Mouse (Mus musculus): ENCODE measurements around the gene Vti1a. TPM values are rescaled to one million over a fixed set of nuclear protein-coding genes. Genes with fewer than 3 reads are reported as not detected.
A peak's percentile ranks its signal among the peaks of the same experiment; 100 is the strongest.

Vti1a gene
- polyA plus RNA-seq, 1 experiment from 2014 or later: 19.4 TPM

DNA sequence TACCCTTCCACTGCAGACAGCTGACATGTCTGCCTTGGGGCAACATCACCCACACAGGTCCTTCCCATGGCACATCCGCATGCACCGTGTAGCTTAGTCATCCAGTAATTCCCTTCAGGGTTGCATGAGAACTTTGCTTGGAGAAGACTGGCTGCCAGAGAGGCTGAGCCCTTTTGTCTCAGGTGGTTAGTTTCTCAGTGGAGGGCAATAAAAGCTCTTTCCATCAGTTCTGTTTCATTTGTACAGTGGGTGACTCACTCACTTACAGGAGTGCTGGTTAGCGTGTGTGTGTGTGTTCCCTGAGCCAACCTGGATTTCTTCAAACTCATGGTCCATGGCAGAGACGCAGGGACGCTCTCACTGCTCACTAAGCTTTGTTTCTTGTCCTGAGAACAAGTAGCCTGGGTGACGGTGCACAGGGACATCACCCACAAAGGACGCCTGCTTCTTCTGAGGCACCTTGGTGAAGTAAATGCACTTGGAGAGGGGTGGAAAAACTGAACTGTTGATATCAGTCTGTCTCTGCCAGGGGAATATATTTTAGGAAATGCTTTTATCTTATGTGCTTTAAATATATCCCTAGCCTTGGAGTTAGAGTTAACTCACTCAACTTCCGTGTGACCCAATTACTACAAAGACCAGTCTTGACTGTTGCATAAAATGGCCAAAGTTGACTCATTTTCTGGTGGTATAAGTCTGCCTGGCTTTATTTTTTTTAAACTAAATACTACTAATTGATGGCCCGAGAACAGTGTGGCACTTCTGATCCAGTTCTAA, 254.6 kb downstream of the Vti1a start:
- Histone ChIP-seq H3K36me3 (ENCODE audit: control insufficient read depth, insufficient read depth, low read length) (no peaks in the 10 kb centered on the region), H3K27me3 (ENCODE audit: control insufficient read depth, insufficient read depth, low read length) (no peaks in the 10 kb centered on the region), H3K4me2 (replicated peaks; ENCODE audit: low read depth) (no peak overlapping the region), H3K27ac (replicated peaks) (peak overlapping the region; percentile 30; the same call in 1 of the 2 replicates), H3K4me3 (ENCODE audit: low read depth, low read length) (no peak overlapping the region), H3K9ac (ENCODE audit: low read length) (no peak overlapping the region), H3K4me1 (replicated peaks; ENCODE audit: control insufficient read depth, insufficient read depth) (0 out of 2 replicates have a peak, but pooled peaks cover 2% of the 10 kb centered on the region), H3K9me3 (ENCODE audit: control insufficient read depth, low read length) (no peaks in the 10 kb centered on the region)
- ATAC-seq (ENCODE audit: low FRiP score, low TSS enrichment) (peak; percentile 69), DNase-seq (ENCODE audit: low spot score) (no peak)
- TF ChIP-seq EP300 (optimal IDR thresholded peaks at IDR 0.05): no peak
- TF ChIP-seq CTCF (IDR thresholded peaks at IDR 0.05; ENCODE audit: low read depth): no peak
- 60% methylated on average over 9 of the region's 9 CpGs for WGBS

DNA sequence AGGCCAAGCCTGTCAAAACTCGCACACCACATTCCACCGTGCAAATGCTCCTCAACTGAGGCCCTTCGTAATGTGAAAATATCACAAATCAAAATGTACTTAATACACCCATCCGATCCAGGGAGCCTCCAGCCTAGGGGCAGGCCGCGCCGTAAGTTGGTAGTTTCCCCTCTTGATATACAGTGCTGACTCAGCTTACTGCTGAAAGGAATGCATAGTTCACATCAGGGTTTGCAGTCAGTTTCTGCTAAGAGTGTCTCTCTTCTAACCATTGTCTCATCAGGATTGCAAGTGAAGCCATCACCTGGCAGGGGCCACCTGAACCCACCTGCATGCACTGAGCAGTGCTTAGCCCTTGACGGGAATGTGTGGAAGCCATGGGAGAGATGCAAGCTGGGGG, 255.4 kb downstream of the Vti1a start:
- H3K4me3 ChIP-seq (ENCODE audit: low read depth, low read length): no peak overlapping the region
- no peaks in the 10 kb centered on the region for H3K36me3 ChIP-seq (ENCODE audit: control insufficient read depth, insufficient read depth, low read length)
- ATAC-seq (ENCODE audit: low FRiP score, low TSS enrichment): no peak
- H3K27ac ChIP-seq (replicated peaks): no peak overlapping the region
- H3K9me3 ChIP-seq (ENCODE audit: control insufficient read depth, low read length): no peaks in the 10 kb centered on the region
- H3K4me2 ChIP-seq (replicated peaks; ENCODE audit: low read depth): no peak overlapping the region
- H3K4me1 ChIP-seq (replicated peaks; ENCODE audit: control insufficient read depth, insufficient read depth): 0 out of 2 replicates have a peak, but pooled peaks cover 2% of the 10 kb centered on the region
- WGBS: 70% methylated on average over 8 of the region's 8 CpGs
- TF ChIP-seq CTCF (IDR thresholded peaks at IDR 0.05; ENCODE audit: low read depth) (no peak), EP300 (optimal IDR thresholded peaks at IDR 0.05) (no peak)
- no peaks in the 10 kb centered on the region for H3K27me3 ChIP-seq (ENCODE audit: control insufficient read depth, insufficient read depth, low read length)
- no peak for DNase-seq (ENCODE audit: low spot score)
- H3K9ac ChIP-seq (ENCODE audit: low read length): no peak overlapping the region

DNA sequence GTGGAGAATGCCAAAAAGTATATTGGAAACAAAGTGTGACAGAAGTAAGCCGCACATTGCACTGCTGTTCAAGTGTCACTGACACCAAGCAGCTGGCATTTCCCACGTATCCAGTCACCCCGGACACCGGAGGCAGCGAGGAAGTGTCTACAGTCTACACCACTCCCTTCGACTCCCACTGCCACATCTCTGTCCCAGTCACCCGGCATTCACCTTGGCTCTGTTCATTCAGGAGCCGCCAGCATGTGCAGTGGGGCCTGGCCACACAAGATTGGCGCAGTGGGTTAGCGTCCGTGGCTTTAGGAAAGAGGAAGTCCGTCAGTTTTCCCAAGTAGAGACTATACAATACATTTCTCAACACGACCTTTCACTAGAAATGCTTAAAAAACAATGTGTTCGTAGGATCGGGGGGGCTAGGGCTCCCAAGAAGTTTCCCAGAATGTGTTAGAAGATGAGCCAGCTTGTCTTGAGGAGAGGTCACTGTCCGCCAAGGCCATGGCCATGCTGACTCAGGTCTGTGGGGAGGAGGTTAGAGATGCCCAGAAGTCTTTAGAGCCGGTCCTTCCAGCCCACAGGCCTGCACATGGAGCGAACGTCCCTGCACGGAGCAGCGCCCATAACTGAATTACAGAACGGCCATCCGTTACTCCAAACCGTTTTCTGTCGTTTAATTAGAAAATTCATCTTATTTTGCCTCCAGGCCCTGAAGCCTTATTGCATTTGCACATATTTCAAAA, 261.4 kb downstream of the Vti1a start:
- WGBS: 78% methylated on average over 25 of the region's 25 CpGs
- no peaks in the 10 kb centered on the region for H3K9me3 ChIP-seq (ENCODE audit: control insufficient read depth, low read length)
- no peak overlapping the region for H3K27ac ChIP-seq (replicated peaks)
- TF ChIP-seq EP300 (optimal IDR thresholded peaks at IDR 0.05): no peak
- no peak overlapping the region for H3K9ac ChIP-seq (ENCODE audit: low read length)
- no peak overlapping the region for H3K4me3 ChIP-seq (ENCODE audit: low read depth, low read length)
- no peak for ATAC-seq (ENCODE audit: low FRiP score, low TSS enrichment)
- H3K36me3 ChIP-seq (ENCODE audit: control insufficient read depth, insufficient read depth, low read length): no peaks in the 10 kb centered on the region
- H3K4me1 ChIP-seq (replicated peaks; ENCODE audit: control insufficient read depth, insufficient read depth): 0 out of 2 replicates have a peak, but pooled peaks cover 2% of the 10 kb centered on the region
- H3K27me3 ChIP-seq (ENCODE audit: control insufficient read depth, insufficient read depth, low read length): no peaks in the 10 kb centered on the region
- H3K4me2 ChIP-seq (replicated peaks; ENCODE audit: low read depth): no peak overlapping the region
- no peak for DNase-seq (ENCODE audit: low spot score)

DNA sequence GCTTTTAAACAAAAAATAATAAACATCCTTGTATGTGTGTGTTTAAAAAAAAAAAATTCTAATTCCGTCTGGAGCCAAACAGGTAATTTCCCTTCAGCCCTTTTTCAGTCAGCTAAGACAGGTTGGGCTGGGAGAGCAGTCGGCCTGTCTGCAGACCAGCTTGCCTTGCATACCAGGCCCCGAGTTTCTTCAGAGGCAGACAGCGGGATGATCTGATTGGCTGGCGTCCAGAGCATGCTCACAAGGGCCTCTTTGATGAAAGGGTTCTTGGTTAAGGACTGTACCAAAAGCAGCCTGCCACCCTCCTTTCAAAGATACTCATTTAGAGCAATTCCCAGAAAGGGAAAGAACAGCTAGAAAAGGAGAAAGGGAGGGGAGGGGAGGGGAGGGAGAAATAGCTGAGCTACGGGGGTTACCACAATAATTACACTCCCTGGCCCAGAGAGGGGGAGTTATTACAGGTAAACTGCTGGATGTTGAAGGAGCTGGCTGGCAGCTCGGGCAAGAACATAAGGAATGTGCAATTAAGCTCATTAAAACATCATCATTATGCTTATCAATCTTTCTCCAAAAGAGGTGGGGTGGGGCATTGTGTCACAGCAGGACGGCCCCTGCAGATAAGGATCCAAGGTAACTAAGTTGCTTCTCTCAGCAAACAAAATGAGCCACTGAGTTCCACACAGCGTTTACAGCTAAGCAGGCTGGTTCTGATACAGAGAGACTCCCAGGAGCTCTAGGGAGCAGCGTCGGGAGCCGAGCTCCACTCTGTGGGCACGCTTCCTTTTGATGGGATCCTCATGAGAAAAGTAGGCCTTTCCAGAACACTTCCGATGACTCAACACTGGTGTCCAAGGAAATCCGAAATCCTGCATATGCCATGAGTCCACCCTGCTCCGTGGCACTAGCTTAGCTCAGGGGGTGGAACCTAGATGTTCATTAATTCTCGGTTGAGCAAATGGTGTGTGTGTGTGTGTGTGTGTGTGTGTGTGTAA, 262.3 kb downstream of the Vti1a start:
- Histone ChIP-seq H3K9ac (ENCODE audit: low read length) (no peak overlapping the region), H3K36me3 (ENCODE audit: control insufficient read depth, insufficient read depth, low read length) (no peaks in the 10 kb centered on the region), H3K4me1 (replicated peaks; ENCODE audit: control insufficient read depth, insufficient read depth) (0 out of 2 replicates have a peak, but pooled peaks cover 5% of the 10 kb centered on the region), H3K4me3 (ENCODE audit: low read depth, low read length) (no peak overlapping the region), H3K27me3 (ENCODE audit: control insufficient read depth, insufficient read depth, low read length) (no peaks in the 10 kb centered on the region), H3K4me2 (replicated peaks; ENCODE audit: low read depth) (no peak overlapping the region), H3K27ac (replicated peaks) (no peak overlapping the region), H3K9me3 (ENCODE audit: control insufficient read depth, low read length) (no peaks in the 10 kb centered on the region)
- 39% methylated on average over 17 of the region's 17 CpGs for WGBS
- TF ChIP-seq EP300 (optimal IDR thresholded peaks at IDR 0.05) (no peak), CTCF (IDR thresholded peaks at IDR 0.05; ENCODE audit: low read depth) (no peak)
- ATAC-seq (ENCODE audit: low FRiP score, low TSS enrichment) (no peak), DNase-seq (ENCODE audit: low spot score) (no peak)

GRCm38 (mm10) chr19:55579310-55579709, 263.2 kb downstream of the Vti1a start:
- no peak for DNase-seq (ENCODE audit: low spot score)
- Histone ChIP-seq H3K27ac (replicated peaks) (no peak overlapping the region), H3K4me2 (replicated peaks; ENCODE audit: low read depth) (no peak overlapping the region), H3K9ac (ENCODE audit: low read length) (no peak overlapping the region), H3K9me3 (ENCODE audit: control insufficient read depth, low read length) (no peaks in the 10 kb centered on the region), H3K36me3 (ENCODE audit: control insufficient read depth, insufficient read depth, low read length) (no peaks in the 10 kb centered on the region), H3K4me3 (ENCODE audit: low read depth, low read length) (no peak overlapping the region), H3K4me1 (replicated peaks; ENCODE audit: control insufficient read depth, insufficient read depth) (0 out of 2 replicates have a peak, but pooled peaks cover 5% of the 10 kb centered on the region), H3K27me3 (ENCODE audit: control insufficient read depth, insufficient read depth, low read length) (no peaks in the 10 kb centered on the region)
- ATAC-seq (ENCODE audit: low FRiP score, low TSS enrichment): 0 out of 2 replicates have a peak, but pooled peaks have one; percentile 28
- 81% methylated on average over 4 of the region's 4 CpGs for WGBS
- TF ChIP-seq CTCF (IDR thresholded peaks at IDR 0.05; ENCODE audit: low read depth) (no peak), EP300 (optimal IDR thresholded peaks at IDR 0.05) (no peak)

All from stomach, postnatal 0 days (tissue).